Mouse (Mus musculus): ENCODE measurements at regions not wholly inside any gene's neighbourhood (a gene's known extent, or its start where the extent isn't known, plus 50 kb on each side); places are given as distances from the start of the nearest gene placed in this dataset.

DNA sequence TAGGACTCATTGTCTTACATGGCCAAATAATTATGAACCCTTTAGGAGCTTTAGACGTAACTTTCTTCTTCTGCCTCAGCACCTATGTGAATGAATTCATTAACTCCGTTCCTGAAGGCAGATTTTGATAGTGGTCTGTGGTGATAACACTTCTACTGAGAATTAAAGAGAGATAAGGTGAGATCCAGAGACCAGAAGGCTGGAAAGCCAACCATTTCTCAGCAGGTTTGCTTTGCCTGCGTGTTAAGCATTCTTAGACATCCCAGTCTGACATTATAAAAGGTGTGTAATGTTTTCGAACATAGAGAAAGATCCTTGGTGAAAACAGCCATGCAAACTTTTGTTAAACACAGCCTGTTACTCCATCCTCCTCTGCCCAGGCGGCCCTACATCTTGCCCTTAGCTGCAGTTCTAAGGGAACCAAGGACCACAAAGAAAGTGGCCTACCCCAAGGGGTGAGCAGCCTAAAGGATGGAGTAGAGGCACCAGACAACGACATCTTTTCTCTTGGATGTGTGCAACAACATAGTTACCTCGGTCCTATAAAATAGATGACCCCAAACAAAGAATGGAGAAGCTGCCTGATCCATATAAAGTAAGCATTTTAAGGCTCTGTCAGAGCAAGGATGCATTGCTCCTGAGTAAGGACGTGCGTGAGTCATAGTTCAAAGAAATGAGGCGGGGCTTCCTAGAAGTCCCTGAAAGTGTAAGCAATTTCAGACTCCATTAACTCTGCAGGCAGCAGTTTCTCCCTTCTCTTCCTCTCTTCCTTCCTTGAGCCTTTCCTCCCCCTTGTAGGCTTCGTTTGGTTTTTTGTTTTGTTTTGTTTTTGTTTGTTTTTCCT lies 55.1 kb upstream of the Xpr1 start:
- DNase-seq (ENCODE audit: low read depth) = peak; percentile 37

DNA sequence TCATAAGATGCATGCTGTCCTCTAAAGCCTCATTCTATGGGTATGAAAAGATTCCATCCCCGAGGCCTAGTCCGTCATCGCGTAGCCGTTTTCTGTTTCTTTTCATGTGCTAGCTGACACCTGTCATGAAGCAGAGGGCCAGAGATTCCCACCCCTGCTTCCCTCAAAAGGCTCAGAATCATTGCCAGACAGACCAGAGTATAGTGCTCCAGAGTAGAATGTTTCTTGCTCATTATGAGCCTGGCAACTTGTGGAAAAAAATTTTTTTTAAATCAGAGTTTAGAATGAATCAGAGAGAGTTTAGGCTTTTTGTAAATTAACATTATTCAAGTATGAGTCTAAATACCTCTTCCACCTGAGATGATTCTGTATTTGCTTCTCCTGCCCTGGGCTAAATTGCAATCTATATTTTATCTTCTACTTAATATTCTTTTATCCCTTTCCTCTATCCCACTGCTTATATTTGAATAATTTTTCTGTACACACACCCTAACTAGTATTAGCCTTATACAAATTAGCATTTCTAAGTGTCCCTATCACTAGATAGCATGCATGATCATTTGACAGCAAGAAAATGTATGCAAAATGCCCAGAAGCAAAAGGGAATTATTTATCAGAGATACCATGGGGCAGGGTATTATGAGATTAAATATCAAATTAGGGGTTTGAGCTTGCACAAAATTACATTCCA lies 55.9 kb upstream of the Xpr1 start:
- DNase-seq (ENCODE audit: low read depth) = no peak

DNA sequence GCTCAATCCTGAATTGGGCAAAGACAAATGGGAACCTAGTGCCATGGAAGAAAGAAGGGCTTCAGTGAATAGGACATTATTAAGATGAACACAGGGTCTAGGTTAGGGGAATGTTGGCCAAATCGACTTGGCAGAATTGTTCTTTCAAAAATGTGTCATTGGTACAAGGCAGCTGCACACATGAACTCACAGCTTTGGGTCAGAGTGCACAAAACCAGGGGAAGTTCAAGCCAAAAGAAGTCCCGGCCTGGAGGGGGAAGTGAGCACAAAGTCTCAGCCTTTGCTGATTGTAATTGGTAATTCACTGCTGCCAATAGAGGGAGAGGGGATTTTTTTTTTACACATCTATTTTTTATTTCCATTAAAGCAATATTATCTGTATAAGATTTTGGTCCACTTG lies 57.8 kb upstream of the Xpr1 start:
- DNase-seq (ENCODE audit: low read depth) = no peak

DNA sequence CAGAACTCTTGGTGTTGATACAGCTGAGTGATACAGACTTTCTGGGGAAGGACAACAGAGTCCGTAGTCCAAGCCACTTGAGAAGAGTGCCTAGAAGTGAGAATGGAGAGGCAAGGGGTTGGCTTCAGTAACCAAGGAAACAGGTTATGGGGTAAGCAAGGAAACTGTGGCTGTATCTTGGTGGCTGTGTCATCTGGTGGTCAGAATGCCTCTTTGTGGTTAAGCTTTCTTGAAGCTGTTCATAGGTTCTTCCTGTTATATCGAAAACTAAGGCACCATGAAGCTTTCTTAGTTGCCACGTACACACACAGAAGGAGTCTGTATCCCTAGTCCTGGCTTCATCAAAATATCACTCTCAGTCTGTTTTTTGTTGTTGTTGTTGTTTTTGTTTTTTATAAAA lies 59.0 kb upstream of the Xpr1 start:
- DNase-seq (ENCODE audit: low read depth) = peak; percentile 60

DNA sequence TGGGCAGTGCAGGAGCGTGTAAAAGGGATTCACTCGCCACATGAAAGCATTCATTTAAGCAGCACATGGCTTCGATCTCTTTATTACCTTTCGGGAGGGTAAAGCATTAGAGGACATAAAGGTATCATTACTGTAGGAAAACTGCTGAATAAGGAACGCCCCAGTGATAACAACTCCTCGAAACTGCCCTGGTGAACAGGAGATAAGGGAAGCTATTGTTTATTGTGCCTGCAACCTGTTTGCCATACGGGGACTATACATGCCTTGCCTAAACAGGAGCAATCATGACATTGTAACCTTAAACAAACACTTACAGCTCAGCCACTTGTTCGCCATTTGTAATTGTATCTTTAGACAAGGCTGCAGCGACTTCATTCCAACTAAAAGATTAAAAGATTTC lies 64.9 kb upstream of the Xpr1 start:
- no peak for DNase-seq (ENCODE audit: low read depth)

DNA sequence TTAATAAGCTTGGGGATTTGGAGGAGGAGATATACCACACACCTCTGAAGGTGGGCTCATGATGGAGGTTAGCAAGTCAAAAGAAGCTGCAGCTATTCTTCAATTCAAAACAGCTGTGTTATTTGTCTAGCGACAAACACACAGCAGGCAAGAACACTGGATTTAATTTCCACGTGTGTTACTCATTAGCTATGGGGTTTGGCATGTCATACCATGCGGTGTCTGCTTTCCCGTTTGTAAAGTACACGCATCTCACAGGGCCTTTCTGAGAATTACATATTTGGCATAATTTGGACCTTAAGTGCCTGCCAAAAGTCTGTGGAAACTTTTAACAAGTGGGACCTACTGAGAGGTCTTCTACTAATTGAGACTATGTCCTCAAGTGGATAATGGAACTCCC lies 65.5 kb upstream of the Xpr1 start:
- no peak for DNase-seq (ENCODE audit: low read depth)

DNA sequence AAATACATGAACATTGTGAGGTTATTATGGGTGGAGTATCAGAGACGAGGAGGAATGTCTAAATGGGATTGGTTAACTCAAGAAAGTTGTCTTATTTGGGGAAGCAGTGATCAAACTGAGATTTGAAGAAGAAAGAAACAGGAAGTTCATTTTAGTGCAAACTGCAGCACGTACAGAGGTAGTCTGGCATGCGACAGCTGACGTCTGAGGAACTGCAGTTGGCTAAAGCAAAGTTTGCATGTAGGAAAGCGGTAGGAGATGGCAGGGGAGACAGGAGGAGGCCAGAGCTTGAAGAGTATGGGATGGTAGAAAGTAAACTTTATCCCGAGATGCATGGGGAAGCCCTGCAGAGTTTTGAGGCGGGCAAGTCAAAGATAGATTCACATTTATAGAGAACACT lies 66.5 kb upstream of the Xpr1 start:
- no peak for DNase-seq (ENCODE audit: low read depth)

DNA sequence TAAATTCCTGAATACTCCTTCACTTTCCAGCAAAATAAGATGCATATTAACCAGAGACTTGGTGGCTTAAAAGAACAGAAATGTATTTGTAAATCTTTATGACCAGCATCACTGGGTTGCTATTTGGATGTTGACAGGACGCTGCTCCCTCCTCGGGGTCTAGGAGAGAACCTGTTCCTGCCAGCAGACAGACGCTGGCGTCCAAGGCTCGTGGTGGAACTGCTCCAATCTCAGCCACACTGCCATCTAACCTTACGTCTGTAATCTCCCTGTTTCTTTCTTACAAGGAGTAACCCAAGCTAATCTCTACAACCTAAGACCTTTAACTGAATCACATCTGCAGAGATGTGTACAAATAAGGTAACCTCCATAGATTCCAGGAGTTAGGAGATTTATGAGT lies 70.1 kb upstream of the Acbd6 start:
- no peak for DNase-seq (ENCODE audit: low read depth)

DNA sequence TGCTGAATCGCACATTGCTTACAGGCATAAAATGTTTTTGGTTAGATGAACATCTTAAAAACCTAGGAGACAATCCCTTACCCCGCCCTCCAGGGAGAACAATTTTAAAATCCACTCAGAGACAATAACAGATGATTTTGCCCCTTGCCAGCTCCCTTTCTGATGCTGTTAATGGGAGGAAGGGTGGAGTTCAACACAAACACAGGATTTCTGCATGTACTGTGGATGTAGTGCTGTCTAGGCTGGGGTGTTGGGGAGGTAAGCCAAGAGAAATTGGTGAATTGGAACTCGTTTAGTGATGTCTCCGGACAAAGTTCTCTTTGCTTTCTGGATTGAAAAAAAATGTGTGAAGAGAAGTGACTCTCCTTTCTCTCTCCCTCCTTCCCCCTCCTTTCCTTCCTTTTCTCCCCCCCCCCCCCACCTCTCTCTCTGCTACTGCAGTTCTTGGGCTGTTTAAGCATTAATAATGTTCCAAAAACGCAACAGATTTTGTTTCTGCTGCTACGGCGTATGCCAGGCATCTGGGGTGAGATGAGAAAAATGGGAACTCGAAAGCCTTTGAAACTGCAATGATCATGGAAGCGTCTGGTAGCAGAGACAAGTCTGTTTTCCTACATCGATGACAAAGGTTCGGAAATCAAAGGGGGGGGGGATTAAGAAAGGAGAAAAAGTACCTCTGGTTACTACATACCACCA lies 68.8 kb upstream of the Acbd6 start:
- no peak for DNase-seq (ENCODE audit: low read depth)

DNA sequence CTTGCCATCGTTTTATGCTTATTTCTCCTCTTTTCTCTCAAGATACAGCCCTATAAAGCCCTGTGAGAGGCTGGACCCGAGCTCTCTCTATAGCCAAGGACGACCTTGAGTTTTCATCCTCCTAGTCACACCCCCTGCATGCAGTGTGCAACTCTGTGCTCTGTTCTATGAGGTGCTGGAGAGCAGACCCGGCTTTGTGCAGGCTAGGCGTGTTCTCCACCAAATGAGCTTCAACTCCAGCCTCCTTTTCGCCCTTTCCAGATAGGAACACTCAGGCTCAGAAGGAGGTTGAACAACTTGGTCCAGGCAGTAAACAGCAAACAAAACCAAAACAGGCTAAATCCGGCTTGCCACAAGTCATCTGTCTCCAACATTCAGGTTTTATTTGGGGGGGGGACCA lies 67.8 kb upstream of the Acbd6 start:
- no peak for DNase-seq (ENCODE audit: low read depth)

DNA sequence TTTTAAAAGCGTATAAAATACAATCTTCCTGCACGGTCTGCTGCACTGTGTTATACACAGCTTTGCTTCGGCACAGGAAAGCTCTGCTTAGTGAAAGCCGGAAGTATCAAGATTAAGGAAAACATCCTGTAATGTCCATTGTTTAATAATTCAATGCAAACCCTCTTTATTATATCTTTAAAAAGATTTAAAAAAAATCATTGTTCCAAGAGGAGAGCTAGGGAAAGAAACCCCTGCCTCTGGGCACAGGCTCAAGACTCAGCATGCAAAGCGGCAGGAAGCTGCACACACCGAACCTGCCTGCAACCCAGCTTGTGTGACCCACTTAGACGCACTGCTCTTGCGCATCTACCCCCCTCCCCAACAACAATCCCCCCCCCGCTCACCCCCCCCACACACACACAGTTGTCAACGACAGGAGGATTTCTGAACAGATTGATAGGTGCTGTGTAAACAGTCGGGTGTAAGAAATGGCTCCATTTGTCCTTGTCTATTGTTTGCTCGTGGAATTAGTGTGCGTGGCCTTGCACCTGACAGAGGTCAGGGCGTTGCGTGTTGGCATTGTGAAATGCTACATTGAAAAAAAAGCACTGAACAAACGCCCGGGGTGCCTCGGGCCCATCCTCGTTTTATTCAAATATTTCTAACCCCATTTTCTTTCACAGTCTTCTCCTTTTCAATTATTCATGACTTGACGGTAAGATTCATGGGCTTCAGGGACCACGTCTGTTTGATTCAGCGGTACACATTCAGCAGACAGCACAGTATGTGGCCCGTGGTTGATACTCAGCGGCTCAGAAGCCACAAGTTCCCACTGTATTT lies 66.5 kb upstream of the Acbd6 start:
- DNase-seq (ENCODE audit: low read depth) = no peak

DNA sequence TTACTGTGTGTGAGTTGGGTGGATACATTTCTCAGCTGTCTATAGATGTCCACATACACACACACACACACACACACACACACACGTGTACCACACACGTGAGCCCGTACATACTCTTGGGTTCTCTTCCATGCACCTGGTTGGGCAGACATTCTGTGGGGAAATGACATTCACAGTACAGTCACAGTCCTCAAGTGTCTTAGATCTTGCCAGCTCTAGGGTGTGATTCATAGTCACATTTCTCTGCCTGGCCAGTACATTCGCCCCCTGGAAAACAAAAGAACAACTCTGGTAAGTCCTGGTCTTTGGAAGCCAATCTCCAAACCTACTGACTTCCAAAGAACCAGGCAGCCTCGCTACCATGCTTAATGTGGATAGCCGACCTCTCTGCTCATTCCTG lies 64.6 kb upstream of the Acbd6 start:
- DNase-seq (ENCODE audit: low read depth) = no peak

DNA sequence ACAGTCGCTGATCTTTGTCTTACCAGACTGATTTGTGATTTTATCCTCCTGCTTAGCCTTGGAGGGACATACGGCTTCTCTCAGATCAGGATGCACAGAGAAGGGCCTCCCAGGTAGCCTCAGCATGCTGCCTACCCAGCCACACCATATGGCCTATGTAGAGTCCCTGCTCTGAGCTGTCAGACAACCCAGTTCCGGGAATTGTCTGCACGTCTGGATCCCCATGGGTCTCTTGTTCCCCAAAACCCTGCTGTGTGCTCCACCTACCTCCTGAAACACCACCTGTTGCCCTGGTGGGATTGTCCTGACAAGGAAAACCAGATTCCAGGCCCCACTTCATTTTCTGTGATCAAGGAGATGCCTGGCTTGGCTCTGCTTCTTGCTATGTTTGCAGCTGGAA lies 64.1 kb upstream of the Acbd6 start:
- no peak for DNase-seq (ENCODE audit: low read depth)

DNA sequence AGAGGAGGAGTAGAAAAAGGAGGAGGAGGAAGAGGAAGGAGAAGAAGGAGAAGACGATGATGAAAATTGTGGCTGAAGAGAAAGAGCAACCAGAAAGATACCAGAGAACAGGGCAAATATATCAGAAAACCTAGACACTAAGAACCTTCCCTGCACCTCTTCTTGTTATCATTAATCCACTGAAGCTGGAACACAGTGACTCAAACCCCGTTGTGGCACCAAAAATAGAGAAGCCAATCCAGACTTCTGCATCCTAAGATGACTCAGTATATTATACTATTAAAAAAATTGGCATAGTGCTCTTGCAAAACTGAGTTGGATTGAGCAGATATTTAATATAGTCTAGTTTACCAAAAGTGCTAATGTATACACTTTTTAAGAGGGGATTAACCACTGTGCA lies 63.6 kb upstream of the Acbd6 start:
- no peak for DNase-seq (ENCODE audit: low read depth)

DNA sequence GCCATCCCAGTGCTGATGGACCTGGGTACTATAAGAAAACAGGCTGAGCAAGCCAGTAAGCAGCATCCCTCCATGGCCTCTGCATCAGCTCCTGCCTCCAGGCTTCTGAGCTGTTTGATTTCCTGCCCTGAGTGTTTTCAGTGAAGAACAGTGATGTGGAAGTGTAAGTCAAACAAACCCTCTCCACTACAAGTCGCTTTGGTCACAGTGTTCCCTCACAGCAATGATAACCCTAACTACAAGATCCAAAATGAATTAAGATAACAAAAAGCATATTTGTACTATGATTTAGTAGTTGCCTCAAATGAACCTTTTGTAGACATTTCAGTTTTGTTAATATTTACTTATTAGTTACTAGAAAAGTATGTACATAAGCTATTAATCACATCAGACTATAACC lies 58.2 kb upstream of the Acbd6 start:
- DNase-seq (ENCODE audit: low read depth) = no peak

DNA sequence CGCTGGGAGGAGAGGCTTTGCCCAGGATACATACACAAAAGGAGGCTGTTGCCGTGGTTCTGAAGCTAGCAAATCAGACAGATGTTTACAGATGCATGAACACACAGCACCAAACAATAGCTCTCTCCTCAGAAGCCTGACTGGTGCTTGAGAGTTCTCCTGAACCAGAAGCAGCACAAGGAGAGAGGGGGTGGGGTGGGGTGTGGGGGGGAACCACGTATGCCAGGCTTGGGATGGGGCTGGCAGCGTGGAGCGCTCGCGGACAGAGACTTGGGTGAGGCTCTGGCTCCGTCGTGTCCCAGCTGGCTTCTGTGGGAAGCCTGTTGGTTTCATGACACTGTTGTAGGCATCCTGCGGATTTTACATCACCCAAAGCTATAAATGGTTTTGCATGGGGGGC lies 55.1 kb upstream of the Acbd6 start:
- no peak for DNase-seq (ENCODE audit: low read depth)

DNA sequence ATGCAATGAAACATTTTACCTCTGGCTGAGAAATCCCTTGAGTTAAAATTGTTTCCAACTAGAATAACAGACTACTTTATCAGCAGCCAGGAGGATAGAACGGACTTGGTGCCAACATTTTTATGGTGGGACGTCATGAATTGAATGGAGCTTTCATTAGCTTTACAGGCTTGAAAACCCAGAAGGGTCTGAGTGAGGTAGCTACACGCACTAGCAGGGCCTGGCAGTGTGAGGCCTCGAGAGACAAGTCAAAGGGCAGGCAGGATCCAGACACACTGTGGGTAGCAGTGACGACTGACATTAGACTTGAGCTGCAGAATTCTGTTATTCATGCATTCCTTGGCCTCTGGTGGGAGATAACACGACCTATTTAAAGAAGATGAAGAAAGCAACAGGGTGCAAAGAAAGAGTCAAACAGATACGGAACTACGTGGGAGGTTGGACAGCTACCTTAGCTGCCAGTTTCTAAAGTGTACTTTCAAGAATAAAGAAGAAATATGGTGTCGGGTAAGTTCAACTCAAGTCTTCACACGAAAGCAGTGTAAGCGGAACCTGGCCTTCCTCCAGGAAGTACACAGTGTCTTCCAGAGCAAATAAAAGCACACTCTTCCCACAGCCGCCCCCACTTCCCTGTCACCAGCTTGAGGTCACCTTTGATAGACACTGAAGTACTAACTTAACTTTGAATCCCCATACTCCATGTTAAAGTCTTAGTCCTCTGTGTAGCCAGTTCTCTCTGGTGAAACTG lies 53.2 kb upstream of the Acbd6 start:
- no peak for DNase-seq (ENCODE audit: low read depth)

DNA sequence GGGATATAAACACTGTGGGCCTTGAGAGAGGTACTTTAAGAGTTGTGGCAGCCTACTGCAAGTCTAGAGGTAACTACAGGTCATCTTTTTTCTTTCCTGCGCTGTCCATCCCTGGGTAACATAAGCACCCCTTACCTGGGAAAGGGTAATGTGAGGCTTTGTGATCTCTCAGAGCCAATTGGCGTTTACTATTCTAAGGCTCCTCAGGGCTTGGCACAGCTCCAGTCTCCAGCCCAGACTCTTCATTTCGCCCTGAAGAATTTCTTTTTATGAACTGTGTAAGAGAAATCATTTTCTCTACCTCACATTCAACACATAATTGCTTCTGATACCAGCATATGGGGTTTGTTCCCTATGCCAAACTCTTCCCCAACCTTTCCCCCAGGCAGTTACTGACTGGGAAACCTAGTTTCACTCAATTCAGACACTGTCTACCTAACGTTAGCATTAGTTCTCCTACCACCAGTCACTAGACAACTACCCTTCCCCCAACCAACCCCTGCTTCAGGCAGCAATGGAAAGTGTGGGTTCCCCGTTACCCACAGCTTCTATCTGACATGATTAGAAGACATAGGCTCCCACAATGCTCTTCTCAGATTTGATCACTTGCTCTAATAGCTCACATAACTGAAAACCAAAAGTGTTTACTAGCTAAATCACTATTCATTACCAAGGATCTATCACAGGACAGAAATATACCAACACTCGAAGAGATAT lies 52.4 kb upstream of the Acbd6 start:
- peak; percentile 17 for DNase-seq (ENCODE audit: low read depth)

Data from induced T-regulatory cell, adult 2 months (primary cell).